Mouse (Mus musculus): Measurements from ENCODE around the gene Hnrnpa1. TPM values are rescaled to one million over a fixed set of nuclear protein-coding genes. Genes with fewer than 3 reads are reported as not detected.

Gene Hnrnpa1
- polyA plus RNA-seq, 1 experiment from 2014 or later, result 1,392 TPM

DNA sequence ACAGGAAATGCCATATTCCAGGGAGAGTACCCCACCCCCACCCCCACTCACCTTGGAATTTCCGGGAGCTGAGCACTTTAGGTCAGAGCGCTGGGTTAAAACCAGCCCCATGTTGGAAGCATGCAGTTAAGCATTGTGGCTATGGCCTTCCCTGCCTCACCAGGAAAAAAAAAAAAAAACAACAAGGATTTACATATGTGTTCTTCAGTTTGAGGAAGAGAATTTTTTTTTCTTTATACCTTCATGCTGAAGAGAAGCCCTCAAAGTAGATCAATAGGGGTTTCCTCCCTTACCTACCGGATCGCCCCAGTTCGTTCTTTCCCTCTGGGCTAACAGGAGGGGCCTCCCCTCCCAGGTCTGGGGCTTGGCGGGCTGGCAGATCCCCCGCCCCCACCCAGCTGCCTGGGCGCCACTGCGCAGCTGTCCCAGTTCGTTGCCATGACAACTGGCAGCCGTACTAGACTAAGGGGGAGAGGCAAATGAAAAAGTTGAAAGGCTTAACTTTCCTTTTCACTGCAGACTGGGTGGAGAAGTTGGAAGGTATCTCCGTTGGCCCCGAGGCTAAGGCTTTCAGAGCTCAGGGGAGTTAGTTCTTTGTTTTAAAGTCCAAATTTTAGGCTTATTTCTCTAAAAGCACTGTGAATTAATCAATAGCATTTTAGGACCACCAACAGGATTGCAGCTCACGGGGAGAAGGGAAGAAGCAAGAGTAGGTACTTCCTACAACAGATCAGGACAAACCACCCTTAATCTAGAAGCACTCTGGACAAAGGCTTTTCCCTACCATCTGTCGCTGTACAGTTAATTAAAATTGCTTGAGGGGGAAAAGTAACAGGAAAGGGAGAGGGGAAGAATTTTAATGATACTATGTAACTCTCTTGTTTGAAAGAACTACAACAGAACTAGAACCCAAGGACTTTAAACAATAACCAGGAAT is 25.0 kb upstream of the Hnrnpa1 start:
- peaks cover 22% of the 10 kb centered on the region for H3K4me1 ChIP-seq (ENCODE audit: control insufficient read depth, insufficient read depth, low read length)
- no peaks in the 10 kb centered on the region for H3K9me3 ChIP-seq (ENCODE audit: control insufficient read depth, low read length)
- WGBS, result under 1% methylated on average over 15 of the region's 15 CpGs
- H3K4me3 ChIP-seq (ENCODE audit: low read depth, low read length), result peak overlapping the region; percentile 30
- peak overlapping the region; percentile 95 for H3K27ac ChIP-seq (ENCODE audit: low read depth, low read length)
- no peaks in the 10 kb centered on the region for H3K27me3 ChIP-seq (ENCODE audit: control insufficient read depth, insufficient read depth, low read length)
- DNase-seq (ENCODE audit: low spot score) (peak; percentile 93), ATAC-seq (ENCODE audit: insufficient read depth, low FRiP score, low TSS enrichment) (peak; percentile 97)
- peaks cover 9% of the 10 kb centered on the region for H3K36me3 ChIP-seq (ENCODE audit: control insufficient read depth, insufficient read depth, low read length)
- H3K9ac ChIP-seq (ENCODE audit: low read length), result peak overlapping the region; percentile 54
- peak overlapping the region; percentile 53 for H3K4me2 ChIP-seq (ENCODE audit: low read depth)

- no peaks in the 10 kb centered on the region for H3K9me3 ChIP-seq (ENCODE audit: control insufficient read depth, low read length)
- H3K27me3 ChIP-seq (ENCODE audit: control insufficient read depth, insufficient read depth, low read length), result no peaks in the 10 kb centered on the region
- no peak overlapping the region for H3K4me3 ChIP-seq (ENCODE audit: low read depth, low read length)
- 20% methylated on average over 2 of the region's 2 CpGs for WGBS
- H3K9ac ChIP-seq (ENCODE audit: low read length), result no peak overlapping the region; the same call in 1 of the 2 replicates
- H3K36me3 ChIP-seq (ENCODE audit: control insufficient read depth, insufficient read depth, low read length), result 0 out of 2 replicates have a peak, but pooled peaks cover 2% of the 10 kb centered on the region
- H3K4me1 ChIP-seq (ENCODE audit: control insufficient read depth, insufficient read depth, low read length), result peaks cover 22% of the 10 kb centered on the region
- DNase-seq (ENCODE audit: low spot score) (no peak), ATAC-seq (ENCODE audit: insufficient read depth, low FRiP score, low TSS enrichment) (no peak)
- H3K4me2 ChIP-seq (ENCODE audit: low read depth), result peak overlapping the region; percentile 53
- H3K27ac ChIP-seq (ENCODE audit: low read depth, low read length), result peak overlapping the region; percentile 95
These were observed 24.2 kb upstream of the Hnrnpa1 start for GRCm38 (mm10) chr15:103216052-103216451.

- peaks cover 10% of the 10 kb centered on the region for H3K4me1 ChIP-seq (ENCODE audit: control insufficient read depth, insufficient read depth, low read length)
- H3K27me3 ChIP-seq (ENCODE audit: control insufficient read depth, insufficient read depth, low read length), result no peaks in the 10 kb centered on the region
- H3K9me3 ChIP-seq (ENCODE audit: control insufficient read depth, low read length), result no peaks in the 10 kb centered on the region
- ATAC-seq (ENCODE audit: insufficient read depth, low FRiP score, low TSS enrichment), result no peak
- H3K9ac ChIP-seq (ENCODE audit: low read length), result no peak overlapping the region
- H3K4me2 ChIP-seq (ENCODE audit: low read depth), result no peak overlapping the region
- WGBS, result 68% methylated on average over 3 of the region's 3 CpGs
- H3K36me3 ChIP-seq (ENCODE audit: control insufficient read depth, insufficient read depth, low read length), result no peaks in the 10 kb centered on the region
- no peak overlapping the region for H3K27ac ChIP-seq (ENCODE audit: low read depth, low read length)
- DNase-seq (ENCODE audit: low spot score), result no peak
- no peak overlapping the region for H3K4me3 ChIP-seq (ENCODE audit: low read depth, low read length)
These were observed 19.4 kb upstream of the Hnrnpa1 start for GRCm38 (mm10) chr15:103220785-103221184.

DNA sequence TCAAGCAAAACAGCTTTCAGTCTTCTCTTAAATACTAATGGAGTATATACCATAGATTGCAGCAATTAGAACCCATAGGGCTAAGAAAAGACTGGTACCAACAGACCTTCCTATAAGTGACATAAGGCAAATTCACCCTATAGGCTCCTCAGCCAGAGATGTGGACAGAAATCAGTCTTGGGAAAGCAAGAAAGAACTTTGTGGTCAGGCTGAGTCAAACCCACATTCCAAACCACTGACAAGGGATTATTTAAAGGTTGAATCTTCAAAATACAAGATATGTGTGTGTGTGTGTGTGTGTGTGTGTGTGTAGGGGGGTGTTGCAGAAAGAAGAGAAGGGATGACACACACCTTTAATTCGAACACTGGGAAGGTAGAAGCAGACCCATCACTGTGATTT is 18.8 kb upstream of the Hnrnpa1 start:
- peaks cover 5% of the 10 kb centered on the region; the same call in 1 of the 2 replicates for H3K4me1 ChIP-seq (ENCODE audit: control insufficient read depth, insufficient read depth, low read length)
- WGBS, result 93% methylated on average over 1 of the region's 1 CpGs
- no peaks in the 10 kb centered on the region for H3K27me3 ChIP-seq (ENCODE audit: control insufficient read depth, insufficient read depth, low read length)
- DNase-seq (ENCODE audit: low spot score), result no peak
- H3K9ac ChIP-seq (ENCODE audit: low read length), result no peak overlapping the region
- ATAC-seq (ENCODE audit: insufficient read depth, low FRiP score, low TSS enrichment), result no peak
- no peak overlapping the region for H3K4me2 ChIP-seq (ENCODE audit: low read depth)
- H3K36me3 ChIP-seq (ENCODE audit: control insufficient read depth, insufficient read depth, low read length), result no peaks in the 10 kb centered on the region
- H3K4me3 ChIP-seq (ENCODE audit: low read depth, low read length), result no peak overlapping the region
- no peak overlapping the region for H3K27ac ChIP-seq (ENCODE audit: low read depth, low read length)
- H3K9me3 ChIP-seq (ENCODE audit: control insufficient read depth, low read length), result no peaks in the 10 kb centered on the region

DNA sequence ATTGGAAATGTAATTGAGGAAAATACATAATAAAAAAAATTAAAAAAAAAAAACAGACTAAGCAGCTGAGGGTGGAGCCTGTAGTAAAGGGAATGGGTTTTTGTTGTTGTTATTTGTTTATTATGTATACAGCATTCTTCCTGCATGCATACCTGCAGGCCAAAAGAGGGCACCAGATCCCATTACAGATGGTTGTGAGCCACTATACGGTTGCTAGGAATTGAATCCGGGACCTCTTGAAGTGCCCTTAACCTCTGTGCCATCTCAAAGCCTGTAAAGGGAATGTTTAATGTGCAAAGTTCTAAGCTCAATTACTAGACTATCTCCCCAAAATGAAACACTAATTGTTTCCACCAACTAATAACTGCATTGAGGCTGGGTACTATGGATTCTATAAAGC is 16.1 kb upstream of the Hnrnpa1 start:
- ATAC-seq (ENCODE audit: insufficient read depth, low FRiP score, low TSS enrichment), result no peak
- 88% methylated on average over 2 of the region's 2 CpGs for WGBS
- Histone ChIP-seq H3K4me1 (ENCODE audit: control insufficient read depth, insufficient read depth, low read length) (no peaks in the 10 kb centered on the region), H3K36me3 (ENCODE audit: control insufficient read depth, insufficient read depth, low read length) (no peaks in the 10 kb centered on the region), H3K4me3 (ENCODE audit: low read depth, low read length) (no peak overlapping the region), H3K27ac (ENCODE audit: low read depth, low read length) (no peak overlapping the region), H3K27me3 (ENCODE audit: control insufficient read depth, insufficient read depth, low read length) (no peaks in the 10 kb centered on the region), H3K9ac (ENCODE audit: low read length) (no peak overlapping the region), H3K9me3 (ENCODE audit: control insufficient read depth, low read length) (no peaks in the 10 kb centered on the region), H3K4me2 (ENCODE audit: low read depth) (no peak overlapping the region)
- no peak for DNase-seq (ENCODE audit: low spot score)

DNA sequence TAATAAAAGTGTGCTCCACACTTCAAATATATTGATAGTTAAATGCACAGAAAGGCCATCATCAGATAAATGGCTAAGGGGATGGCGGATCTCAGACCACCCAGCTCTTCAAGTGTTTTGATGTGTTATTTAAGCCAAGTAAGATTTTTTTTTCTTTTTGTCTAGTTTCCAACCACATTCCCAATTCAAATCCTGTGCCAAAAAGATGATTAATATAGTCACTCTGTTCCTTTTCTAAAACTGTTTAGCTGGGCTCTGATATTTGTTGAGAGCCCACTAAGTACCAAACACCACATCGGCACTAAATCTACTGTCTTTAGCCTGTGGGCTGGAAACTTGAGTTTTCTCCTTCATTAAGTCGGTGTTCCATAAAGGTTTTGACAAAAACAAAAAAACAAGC is 13.2 kb upstream of the Hnrnpa1 start:
- no peaks in the 10 kb centered on the region for H3K4me1 ChIP-seq (ENCODE audit: control insufficient read depth, insufficient read depth, low read length)
- H3K9me3 ChIP-seq (ENCODE audit: control insufficient read depth, low read length), result no peaks in the 10 kb centered on the region
- H3K4me3 ChIP-seq (ENCODE audit: low read depth, low read length), result no peak overlapping the region
- H3K36me3 ChIP-seq (ENCODE audit: control insufficient read depth, insufficient read depth, low read length), result no peaks in the 10 kb centered on the region
- H3K4me2 ChIP-seq (ENCODE audit: low read depth), result no peak overlapping the region
- no peak overlapping the region for H3K27ac ChIP-seq (ENCODE audit: low read depth, low read length)
- no peak for DNase-seq (ENCODE audit: low spot score)
- H3K9ac ChIP-seq (ENCODE audit: low read length), result no peak overlapping the region
- no peak for ATAC-seq (ENCODE audit: insufficient read depth, low FRiP score, low TSS enrichment)
- WGBS, result 89% methylated on average over 3 of the region's 3 CpGs
- H3K27me3 ChIP-seq (ENCODE audit: control insufficient read depth, insufficient read depth, low read length), result no peaks in the 10 kb centered on the region

DNA sequence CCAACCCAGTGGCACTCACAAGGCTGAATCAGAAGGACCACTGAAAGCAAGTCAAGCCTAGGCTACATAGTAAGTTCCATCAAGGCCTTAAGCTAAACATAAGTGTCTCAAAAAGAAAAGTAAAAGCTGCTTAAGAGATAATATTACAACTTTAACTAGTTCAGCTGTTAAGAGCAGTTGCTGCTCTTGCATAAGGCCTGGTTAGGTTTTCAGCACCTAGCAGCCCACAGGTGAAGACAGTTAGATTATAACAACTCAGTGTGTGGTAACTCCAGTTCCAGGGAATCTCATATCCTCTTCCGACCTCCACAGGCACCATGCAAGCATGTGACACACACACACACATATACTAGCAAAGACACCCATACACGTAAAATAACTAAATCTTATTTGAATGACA is 12.7 kb upstream of the Hnrnpa1 start:
- no peak overlapping the region for H3K4me2 ChIP-seq (ENCODE audit: low read depth)
- no peak overlapping the region for H3K9ac ChIP-seq (ENCODE audit: low read length)
- ATAC-seq (ENCODE audit: insufficient read depth, low FRiP score, low TSS enrichment) (no peak), DNase-seq (ENCODE audit: low spot score) (no peak)
- no peaks in the 10 kb centered on the region for H3K27me3 ChIP-seq (ENCODE audit: control insufficient read depth, insufficient read depth, low read length)
- no peaks in the 10 kb centered on the region for H3K4me1 ChIP-seq (ENCODE audit: control insufficient read depth, insufficient read depth, low read length)
- no peaks in the 10 kb centered on the region for H3K9me3 ChIP-seq (ENCODE audit: control insufficient read depth, low read length)
- no peaks in the 10 kb centered on the region for H3K36me3 ChIP-seq (ENCODE audit: control insufficient read depth, insufficient read depth, low read length)
- 92% methylated on average over 2 of the region's 2 CpGs for WGBS
- no peak overlapping the region for H3K27ac ChIP-seq (ENCODE audit: low read depth, low read length)
- H3K4me3 ChIP-seq (ENCODE audit: low read depth, low read length), result no peak overlapping the region

GRCm38 (mm10) chr15:103228904-103229303 is 11.3 kb upstream of the Hnrnpa1 start:
- no peaks in the 10 kb centered on the region for H3K36me3 ChIP-seq (ENCODE audit: control insufficient read depth, insufficient read depth, low read length)
- ATAC-seq (ENCODE audit: insufficient read depth, low FRiP score, low TSS enrichment), result no peak
- no peaks in the 10 kb centered on the region for H3K27me3 ChIP-seq (ENCODE audit: control insufficient read depth, insufficient read depth, low read length)
- H3K9me3 ChIP-seq (ENCODE audit: control insufficient read depth, low read length), result no peaks in the 10 kb centered on the region
- H3K27ac ChIP-seq (ENCODE audit: low read depth, low read length), result no peak overlapping the region
- no peaks in the 10 kb centered on the region for H3K4me1 ChIP-seq (ENCODE audit: control insufficient read depth, insufficient read depth, low read length)
- WGBS, result 92% methylated on average over 2 of the region's 2 CpGs
- no peak overlapping the region for H3K4me2 ChIP-seq (ENCODE audit: low read depth)
- H3K9ac ChIP-seq (ENCODE audit: low read length), result no peak overlapping the region
- H3K4me3 ChIP-seq (ENCODE audit: low read depth, low read length), result no peak overlapping the region
- no peak for DNase-seq (ENCODE audit: low spot score)

- Histone ChIP-seq H3K27me3 (ENCODE audit: control insufficient read depth, insufficient read depth, low read length) (no peaks in the 10 kb centered on the region), H3K36me3 (ENCODE audit: control insufficient read depth, insufficient read depth, low read length) (0 out of 2 replicates have a peak, but pooled peaks cover 2% of the 10 kb centered on the region)
- ATAC-seq (ENCODE audit: insufficient read depth, low FRiP score, low TSS enrichment), result no peak
These were observed 7.1 kb upstream of the Hnrnpa1 start for GRCm38 (mm10) chr15:103233119-103233518.

More at GRCm38 (mm10) chr15:103233119-103233518, 7.1 kb upstream of the Hnrnpa1 start:
- no peak overlapping the region for H3K4me3 ChIP-seq (ENCODE audit: low read depth, low read length)
- no peaks in the 10 kb centered on the region for H3K4me1 ChIP-seq (ENCODE audit: control insufficient read depth, insufficient read depth, low read length)
- H3K9me3 ChIP-seq (ENCODE audit: control insufficient read depth, low read length), result no peaks in the 10 kb centered on the region
- no peak overlapping the region for H3K9ac ChIP-seq (ENCODE audit: low read length)
- H3K4me2 ChIP-seq (ENCODE audit: low read depth), result no peak overlapping the region
- no peak for DNase-seq (ENCODE audit: low spot score)
- no peak overlapping the region for H3K27ac ChIP-seq (ENCODE audit: low read depth, low read length)
- 88% methylated on average over 2 of the region's 2 CpGs for WGBS

All from neural tube, embryonic 11.5 days (tissue).